Mouse (Mus musculus): ENCODE data around the gene Ezh1.

The Ezh1 gene

DNA sequence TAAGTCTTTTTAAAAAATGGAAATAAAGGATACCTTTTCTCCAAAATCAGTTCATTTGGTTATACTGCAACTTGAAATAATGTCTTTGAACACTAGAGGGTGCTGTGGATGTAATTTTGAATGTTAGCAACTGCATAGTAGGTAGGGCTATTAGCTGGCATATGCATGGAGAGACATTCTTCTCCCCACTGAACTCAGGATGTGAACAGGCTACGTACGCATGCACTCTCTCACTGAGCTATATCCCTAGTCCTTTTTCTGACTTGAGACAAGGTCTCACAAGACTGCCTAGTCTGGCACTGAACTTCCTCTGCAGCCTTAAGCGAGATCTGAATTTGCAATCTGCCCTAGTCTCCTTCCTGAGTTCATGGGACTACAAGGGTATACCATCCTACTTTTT lies 14.3 kb downstream of the Ezh1 start:
- in situ Hi-C loops (cut with MseI, MboI), result loop anchor here (5.0 to 10.0 kb wide), 2 partner anchors 35 to 93 kb away; partner anchors contain the start of genes Ramp2 (in 2 of the 2) and Becn1 (in 1 of the 2)

DNA sequence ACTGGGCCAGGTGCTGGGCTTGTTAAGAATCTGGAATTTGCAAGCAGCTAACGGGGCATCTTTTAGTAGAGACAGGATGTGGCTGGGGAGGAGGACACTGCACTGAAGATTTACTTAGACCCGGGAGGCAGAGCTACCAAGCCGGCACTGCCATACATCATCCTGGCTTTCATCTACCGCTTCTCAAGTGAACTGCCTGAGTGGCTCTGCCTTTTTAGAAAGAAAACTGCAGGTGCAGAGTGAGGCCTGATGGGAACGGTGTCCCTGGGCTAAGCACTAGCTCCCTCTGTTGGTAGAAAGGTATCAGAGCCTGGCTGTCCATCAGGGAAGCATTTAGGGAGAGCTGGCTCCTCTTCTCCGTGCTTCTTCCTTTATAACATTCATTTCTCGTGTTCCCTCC lies 25.3 kb downstream of the Ezh1 start:
- in situ Hi-C loops (cut with MseI, MboI), result no loop called here

DNA sequence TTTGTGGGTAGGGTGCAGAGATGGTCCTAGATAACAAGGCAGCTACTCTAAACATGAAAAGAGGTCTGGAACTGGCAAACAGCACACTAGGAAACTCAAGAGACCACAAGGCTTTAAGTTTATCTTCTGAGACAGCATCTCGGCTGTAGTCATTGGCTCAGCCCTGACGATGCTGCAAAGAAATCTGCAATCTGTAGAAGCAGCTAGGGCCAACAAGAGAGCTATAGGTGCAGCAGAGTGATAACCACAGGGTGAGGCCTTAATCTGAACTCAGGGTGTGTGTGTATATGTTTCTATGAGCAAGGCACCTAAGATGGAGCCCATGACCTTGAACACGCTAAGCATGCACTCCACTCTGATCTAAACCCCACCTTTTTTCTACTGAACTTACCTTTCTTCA lies 26.7 kb downstream of the Ezh1 start:
- in situ Hi-C loops (cut with MseI, MboI), result no loop called here

DNA sequence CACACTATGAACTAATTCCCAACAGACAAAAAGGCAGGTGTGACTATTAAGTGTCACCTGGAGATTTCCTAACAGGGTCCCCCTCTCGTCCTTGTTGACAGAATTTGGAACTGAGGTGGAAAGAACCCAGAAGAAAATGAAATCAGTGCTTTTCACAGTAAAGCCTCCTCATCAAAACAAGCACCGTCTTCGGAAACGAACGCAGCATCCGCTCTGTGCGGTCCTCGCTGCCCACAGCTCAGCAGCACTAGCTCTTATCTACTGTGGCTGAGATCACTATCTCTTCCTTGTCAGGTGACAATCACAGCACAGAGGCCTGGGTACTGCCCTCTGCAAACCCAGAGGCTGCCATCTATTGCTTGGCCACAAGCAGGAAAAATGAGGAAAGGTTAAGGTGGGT lies 30.1 kb downstream of the Ezh1 start:
- in situ Hi-C loops (cut with MseI, MboI), result no loop called here

DNA sequence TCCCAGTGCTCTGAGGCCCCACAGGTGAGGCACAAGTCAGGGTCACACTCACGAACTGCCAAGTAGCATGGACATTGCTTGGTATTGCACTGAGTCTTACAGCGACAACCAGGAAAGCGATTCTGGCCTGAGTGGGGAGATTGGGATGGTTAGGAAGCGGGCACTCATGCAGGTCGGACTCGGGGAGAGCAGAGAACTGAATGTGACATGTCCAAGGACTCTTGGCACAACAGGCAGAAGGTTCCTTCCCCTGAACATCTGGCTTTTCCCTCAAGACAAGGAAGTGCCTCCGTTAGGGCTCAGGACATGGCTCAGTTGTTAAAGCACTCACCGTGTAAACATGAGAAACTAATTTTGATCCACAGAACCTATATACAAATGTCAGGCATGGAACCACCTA lies 30.7 kb downstream of the Ezh1 start:
- in situ Hi-C loops (cut with MseI, MboI), result no loop called here

DNA sequence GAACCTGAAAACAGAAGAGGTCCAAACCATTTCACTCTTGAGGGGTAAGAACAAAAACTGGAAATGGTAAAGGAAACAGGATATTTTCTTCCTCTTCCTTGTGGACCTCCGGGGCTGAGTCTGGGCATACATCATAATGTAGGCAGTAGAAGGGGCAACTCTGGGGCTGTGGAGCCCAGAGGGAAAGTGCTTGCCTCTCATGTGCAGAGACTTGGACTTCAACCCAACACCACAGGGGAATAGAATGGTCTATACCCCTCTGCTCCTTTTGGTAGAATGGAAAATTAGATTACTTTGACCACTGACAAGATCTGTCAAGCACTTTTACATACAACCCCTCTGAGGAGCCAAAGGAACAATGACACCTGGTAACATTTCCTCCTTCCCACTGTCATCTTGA lies 31.2 kb downstream of the Ezh1 start:
- in situ Hi-C loops (cut with MseI, MboI), result no loop called here

DNA sequence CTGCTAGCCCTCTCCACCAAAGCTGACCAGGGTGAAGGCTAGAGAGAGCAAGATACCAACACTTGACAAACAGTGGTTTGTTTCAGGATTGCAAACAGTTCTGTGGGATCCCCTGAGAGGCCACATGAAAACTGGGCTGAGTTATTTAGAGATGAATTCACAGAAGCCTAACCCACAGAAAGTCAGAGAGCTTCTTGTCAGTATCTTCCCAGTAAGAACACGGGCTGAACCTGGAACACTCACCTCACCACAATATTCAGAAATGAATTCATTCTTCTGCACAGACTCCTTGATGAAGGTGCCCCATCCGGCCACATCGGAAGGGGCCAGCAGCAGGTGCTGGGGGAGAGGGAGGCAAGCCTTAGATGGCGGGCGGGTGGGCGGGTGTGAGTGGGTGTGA lies 31.6 kb downstream of the Ezh1 start:
- in situ Hi-C loops (cut with MseI, MboI), result no loop called here

DNA sequence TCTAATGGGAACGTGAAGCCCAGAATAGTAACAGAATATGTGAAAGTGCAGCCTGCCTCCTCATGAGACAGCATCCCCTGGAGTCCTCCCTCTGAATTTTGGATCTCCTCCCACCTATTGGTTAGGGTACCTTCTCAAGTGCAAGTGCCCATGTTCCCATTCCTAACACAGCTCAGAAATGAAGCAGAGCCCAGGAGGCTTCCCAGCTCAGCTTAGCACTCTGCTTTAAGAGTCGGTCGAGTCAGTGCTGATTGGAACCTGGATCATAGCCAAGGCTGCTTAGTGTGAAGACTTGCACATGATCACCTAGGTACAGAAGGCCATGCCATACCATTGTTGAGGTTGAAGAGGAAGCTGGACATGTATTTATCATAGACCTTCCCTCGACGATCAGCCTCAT lies 32.1 kb downstream of the Ezh1 start:
- in situ Hi-C loops (cut with MseI, MboI), result no loop called here

DNA sequence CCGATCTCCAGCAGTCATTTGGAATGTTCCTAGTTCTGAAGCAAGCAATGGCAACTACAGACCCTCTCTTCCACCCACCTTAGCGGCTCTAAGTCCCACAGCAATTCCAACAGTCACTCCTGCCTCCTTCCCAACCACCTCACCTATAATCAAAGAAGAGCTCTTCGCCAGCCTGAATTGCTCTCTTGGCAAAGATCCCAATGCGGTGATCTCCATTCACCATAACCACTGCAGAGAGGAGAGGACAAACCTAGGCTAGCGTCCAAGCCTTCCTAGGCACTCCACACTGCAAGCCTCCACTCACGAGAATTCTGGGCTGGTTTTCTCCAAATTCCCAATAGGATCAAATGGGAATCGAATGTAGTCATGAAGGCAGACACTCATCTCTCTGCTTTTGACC lies 33.2 kb downstream of the Ezh1 start:
- in situ Hi-C loops (cut with MseI, MboI), result no loop called here

DNA sequence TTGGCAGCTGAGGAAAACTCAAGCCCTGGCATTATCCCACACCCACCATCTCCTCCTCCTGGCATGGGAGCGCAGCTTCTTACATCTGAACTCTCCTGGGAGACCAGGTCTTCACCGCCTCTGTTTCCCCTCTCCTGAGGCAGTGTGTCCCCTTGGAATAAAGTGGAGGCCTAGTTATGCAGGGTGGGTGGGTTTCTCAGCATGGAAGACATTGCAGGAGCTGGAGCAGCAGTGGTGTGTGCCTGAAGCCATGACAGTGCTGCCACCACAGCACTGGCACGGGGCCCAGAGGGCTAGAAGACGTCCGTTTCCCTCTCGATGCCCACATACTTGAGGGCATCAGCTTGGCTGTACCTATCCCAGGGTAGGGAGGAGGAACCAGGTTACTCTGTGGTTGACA lies 33.6 kb downstream of the Ezh1 start:
- in situ Hi-C loops (cut with MseI, MboI), result no loop called here

DNA sequence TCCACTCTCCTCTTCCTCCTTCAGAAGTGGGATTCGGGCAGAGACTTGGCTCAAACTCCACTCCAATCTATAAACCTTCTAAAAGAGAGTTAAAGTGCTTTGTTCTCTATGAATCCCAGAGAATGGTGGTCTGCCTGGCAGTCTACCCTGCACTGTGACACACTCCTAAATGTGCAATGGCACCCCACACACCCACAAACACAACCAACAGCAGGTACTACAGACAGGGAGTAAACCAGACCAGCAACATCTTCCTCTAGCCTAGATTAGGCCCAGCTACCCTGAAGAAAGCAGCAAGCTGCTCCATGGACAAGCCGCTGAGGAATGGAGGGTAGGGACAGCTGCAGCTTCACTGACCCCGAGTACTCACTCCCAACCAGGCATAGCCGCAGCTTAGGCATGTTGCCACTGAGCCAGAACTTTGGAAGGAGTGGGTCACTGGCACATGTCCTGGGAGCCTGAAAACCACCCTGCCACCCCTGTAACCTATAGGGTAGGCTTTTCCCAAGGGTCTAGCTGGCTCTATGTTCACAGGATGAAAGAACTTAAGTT lies 34.3 kb downstream of the Ezh1 start:
- in situ Hi-C loops (cut with MseI, MboI), result no loop called here

DNA sequence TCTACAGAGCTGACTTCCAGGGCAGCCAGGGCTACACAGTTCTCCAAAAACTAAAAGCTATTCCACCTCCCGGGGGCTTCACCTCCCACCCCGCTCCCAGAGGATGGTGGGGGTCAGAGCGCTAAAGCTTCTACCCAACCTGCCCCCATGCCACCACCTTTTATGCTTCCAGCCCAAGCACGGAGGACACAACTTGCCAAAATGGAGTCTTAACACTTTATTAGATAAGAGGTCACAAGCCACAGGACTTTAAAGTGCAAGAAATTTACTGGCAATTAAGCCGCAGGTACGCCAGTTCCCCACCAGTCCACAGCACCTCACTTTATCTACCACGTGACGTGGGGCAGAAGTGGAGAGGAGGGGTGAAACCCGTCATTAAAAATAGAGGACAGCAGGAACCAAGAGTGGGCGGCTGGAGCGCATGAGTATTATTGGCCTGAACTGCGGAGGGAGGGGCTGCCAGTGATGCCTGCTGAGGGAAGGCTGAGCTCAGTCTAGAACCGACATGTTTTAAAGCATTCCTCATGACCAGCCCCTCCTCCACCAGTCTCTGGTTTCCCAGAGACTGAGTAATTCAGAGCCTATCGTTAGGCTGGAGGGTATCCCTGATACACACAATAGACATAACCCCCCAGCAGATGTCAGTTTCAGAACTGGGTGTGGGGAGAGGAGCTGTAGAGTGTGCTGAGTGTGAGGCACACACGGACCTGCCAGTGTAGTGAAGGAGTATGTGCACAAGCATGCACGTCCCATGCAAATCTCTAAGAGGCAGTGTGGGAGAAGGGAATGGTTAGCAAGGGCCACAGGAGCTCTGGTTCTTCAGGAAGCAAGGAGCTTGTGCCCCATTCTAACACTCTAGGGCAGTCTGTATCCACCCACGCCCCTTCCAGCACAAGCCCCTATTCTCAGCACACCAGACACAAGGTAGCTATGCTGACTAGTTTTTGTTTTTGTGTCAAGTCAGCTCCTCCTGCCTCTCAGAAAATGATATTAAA lies 35.1 kb downstream of the Ezh1 start:
- in situ Hi-C loops (cut with MseI, MboI), result no loop called here

DNA sequence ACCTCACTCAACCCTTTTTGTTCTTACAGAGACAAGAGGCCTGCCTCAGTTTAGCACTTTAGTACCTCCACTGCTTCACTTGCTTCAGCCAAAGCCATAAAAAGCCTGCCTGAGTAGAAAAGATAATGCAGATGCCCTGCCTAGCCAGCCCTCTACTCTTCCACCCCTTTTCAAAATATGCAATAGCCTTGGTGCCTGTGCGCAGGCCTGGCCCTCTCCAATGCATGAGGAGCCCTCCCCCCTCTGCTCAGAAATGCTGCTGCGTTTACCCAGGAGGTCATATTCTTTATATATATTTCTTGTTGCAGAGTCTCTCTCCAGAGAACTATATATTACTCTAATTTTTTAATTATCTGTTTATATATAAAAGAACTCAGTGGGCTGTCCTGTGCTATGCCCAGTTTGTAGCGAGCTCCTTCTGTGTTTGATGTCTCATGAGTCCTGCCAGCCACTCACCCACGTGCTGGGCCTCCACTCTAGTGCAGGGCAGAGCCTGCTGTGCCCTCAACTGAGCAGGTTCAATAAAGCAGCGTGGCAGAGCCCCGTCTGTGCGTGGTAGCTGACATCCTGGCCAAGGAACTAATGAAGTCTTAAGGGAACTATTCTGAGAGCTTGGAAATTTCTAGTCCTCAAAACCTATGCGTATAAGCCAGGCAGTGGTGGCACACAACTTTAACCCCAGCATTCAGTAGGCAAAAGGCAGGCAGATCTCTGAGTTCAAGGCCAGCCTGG lies 35.9 kb downstream of the Ezh1 start:
- in situ Hi-C loops (cut with MseI, MboI), result no loop called here

DNA sequence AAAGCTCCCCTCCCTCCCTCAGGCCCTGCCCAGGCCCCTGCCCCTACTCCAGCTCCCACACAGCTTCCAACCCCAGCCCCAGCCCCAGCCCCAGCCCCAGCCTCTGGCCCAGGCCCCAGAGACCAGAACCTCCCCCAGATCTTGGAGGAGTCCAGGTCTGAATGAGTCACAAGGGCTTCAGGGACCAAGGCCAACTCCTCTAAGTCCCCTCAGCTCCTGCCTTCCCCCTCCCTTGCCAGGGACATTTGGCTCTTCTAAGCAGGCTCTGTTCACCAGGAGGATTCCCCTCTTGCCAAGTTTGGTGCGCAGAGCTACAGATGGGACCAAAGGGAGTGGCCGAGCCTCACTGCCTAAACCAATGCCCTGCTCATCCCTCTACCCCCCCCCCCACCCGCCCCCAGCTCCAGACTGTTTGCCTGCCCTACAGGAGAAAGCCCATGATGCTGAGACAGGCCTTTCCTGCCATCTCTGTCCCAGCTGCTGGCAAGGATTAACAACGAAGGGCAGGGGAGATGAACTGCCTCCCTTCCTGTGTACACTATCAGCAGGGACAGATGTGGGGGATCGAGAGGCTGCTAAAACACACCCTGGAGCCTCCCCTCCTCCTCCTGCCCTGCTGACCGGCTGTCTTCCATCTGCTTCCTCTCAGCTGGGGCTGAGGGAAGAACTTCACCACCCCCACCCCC lies 36.6 kb downstream of the Ezh1 start:
- in situ Hi-C loops (cut with MseI, MboI), result no loop called here

DNA sequence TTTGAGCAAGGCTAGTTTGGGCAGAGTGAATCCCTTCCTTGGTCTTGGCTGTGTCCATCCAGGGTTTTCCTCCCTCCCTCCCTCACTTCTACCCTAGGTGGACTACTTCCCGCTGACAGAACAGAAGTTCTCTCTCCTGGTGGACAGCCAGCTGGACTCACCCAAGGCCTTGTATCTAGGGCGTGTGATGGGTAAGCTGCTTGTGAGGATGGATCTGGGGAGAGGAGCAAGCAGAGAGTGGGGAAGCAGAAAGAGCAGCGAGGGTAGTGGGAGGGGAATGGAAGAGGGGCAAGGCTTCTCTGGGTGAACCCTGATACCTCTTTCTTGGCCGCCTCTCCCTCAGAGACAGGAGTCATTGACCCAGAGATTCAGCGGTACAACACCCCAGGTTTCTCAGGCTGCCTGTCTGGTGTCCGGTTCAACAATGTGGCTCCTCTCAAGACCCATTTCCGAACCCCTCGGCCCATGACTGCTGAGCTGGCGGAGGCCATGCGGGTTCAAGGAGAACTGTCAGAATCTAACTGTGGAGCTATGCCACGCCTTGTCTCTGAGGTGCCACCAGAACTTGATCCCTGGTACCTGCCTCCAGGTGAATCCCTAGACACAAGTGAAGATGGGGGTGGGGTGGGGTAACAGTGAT lies 38.0 kb downstream of the Ezh1 start:
- in situ Hi-C loops (cut with MseI, MboI), result no loop called here

DNA sequence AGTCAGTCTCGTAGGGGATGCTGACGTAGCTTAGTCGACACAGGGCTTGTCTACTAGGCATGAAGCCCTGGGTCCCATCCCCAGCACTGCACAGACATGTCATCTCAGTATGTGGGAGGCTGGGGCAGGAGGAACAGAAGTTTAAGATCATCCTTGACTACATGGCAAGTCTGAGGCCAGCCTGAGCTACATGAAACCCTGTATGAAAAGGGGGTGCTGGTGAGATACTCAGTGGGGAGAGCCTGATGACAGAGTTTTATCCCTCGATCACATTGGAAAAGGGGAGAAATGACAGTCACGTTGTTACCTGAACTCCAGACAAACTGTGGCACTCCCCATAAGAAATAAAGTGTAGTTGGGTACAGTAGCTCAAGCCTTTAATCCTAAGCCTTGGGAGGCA lies 38.7 kb downstream of the Ezh1 start:
- in situ Hi-C loops (cut with MseI, MboI), result no loop called here

DNA sequence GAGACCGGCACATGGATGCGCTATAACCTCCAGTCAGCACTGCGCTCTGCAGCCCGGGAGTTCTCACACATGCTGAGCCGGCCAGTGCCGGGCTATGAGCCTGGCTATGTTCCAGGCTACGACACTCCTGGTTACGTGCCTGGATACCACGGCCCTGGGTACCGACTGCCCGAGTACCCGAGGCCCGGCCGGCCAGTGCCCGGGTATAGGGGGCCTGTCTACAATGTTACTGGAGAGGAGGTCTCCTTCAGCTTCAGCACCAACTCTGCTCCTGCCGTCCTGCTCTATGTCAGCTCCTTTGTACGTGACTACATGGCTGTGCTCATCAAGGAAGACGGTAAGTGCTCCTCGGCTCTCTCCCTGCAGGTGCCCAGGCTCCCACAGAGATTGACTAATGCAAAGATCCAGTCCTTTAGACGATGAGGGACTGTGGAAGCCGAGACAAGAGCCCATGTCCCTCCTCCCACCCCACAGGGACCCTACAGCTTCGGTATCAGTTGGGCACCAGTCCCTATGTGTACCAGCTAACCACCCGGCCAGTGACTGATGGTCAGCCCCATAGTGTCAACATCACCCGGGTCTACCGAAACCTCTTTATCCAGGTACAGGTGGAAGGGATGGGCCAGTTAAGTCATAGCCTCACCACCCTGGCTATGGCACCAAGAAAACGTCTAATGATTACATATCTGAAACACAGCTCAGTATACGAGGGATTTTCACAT lies 39.6 kb downstream of the Ezh1 start:
- in situ Hi-C loops (cut with MseI, MboI), result no loop called here

DNA sequence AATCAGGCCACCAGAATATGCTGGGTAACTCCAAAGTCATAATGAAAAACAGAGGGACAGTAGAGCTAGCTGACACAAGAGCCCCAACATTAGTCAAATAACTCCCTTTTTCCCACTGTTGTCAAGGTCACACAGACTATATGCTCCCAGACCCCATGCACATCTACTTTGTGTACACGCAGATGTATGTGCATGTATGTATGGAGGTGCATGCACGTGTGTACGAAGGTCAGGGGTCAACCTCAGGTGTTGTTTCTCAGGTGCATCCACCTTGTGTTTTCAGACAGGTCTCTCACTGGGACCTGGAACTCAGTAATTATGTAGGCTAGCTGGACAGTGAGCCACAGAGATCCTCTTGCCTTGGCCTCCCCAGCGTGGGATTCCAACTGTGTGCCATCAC lies 40.8 kb downstream of the Ezh1 start:
- in situ Hi-C loops (cut with MseI, MboI), result no loop called here

DNA sequence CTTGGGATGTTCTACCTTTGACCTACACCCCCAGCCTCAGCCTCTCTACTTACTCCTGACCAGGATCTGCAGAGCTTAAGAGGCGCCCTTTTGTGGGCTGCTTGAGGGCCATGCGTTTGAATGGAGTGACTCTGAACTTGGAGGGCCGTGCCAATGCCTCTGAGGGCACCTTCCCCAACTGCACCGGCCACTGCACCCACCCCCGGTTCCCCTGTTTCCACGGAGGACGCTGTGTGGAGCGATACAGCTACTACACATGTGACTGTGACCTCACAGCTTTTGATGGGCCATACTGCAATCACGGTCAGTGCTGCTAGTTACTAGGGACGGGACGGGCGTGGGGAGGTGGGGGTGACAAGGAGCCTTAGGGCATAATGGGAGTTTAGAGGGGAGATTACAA lies 41.3 kb downstream of the Ezh1 start:
- in situ Hi-C loops (cut with MseI, MboI), result no loop called here

DNA sequence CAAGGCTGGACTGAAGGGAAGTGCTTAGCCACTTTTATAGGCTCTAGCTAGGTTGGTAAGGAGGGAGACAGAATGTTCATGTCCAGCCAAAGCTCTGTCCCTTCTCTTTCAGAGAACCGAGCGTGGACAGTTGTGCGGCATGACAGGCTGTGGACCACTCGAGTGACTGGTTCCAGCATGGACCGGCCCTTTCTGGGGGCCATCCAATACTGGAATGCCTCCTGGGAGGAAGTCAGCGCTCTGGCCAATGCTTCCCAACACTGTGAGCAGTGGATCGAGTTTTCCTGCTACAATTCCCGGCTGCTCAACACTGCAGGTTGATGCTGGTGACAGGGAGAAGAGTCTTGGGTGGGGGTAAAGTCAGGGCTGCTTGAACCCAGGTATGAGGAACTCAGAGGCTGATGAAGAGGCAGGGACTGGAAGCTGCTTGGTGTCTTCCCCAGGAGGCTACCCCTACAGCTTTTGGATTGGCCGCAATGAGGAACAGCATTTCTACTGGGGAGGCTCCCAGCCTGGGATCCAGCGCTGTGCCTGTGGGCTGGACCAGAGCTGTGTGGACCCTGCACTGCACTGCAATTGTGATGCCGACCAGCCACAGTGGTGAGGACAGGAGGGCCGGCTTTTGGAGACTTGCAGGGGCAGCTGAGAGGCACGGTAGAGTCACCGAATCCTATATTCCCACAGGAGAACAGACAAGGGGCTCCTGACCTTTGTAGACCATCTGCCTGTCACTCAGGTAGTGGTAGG lies 43.3 kb downstream of the Ezh1 start:
- in situ Hi-C loops (cut with MseI, MboI), result no loop called here

Measured in mouse trophoblast stem cell (cell line).